12 mouse cellular contexts compared by ENCODE assay signal in genomic region chr13:59027436-59027835, GRCm38 (mm10).
DNase-seq lines count a peak whose midpoint lies in the region.
"Had no signal": no experiment of that assay in that cellular context is flagged by ENCODE, and none has a peak within 500 bp of the region (broad histone marks: within the 10 kb centered on the region; RNA-seq: fewer than 3 reads in every experiment).

No protein-coding gene starts in this region.

- DNase-seq in adrenal gland, adult 2 months = peak; percentile 22
- no peak for DNase-seq in adrenal gland, postnatal 4 days (ENCODE audit: low spot score in 2 of 2)
- peak; percentile 59 for DNase-seq in cerebellum, adult 9-10 months
- DNase-seq in cerebellum, adult 11-12 months = no peak
- peak; percentile 34 to 41 for DNase-seq in cerebellum, postnatal 10 days
- DNase-seq in cerebellum, adult 11 months = no peak
- DNase-seq in brain, adult 2 months (ENCODE audit: low read depth, low spot score) = peak; percentile 58
- no peak for DNase-seq in testis, postnatal 14 days (ENCODE audit: low spot score)
- DNase-seq: adrenal gland, postnatal 10 days; adrenal gland, postnatal 25 days; B cell, adult 2 months; forebrain, postnatal 0 days had no signal

Comparison
In these comparisons a context has a peak if more than half of its experiments do, and no peak if none do; other contexts are left out.
1. DNase-seq: peak in adrenal gland, adult 2 months (single experiment), cerebellum, adult 9-10 months (single experiment), cerebellum, postnatal 10 days (2 of 2) and brain, adult 2 months (single experiment); none in adrenal gland, postnatal 4 days (0 of 2), cerebellum, adult 11-12 months (single experiment), cerebellum, adult 11 months (single experiment) and testis, postnatal 14 days (single experiment).